Mouse (Mus musculus) layer of hippocampus, adult 2 months (tissue): ENCODE data around the gene Mars. TPM values are rescaled to one million over a fixed set of nuclear protein-coding genes. Genes with fewer than 3 reads are reported as not detected.
A peak's percentile ranks its signal among the peaks of the same experiment; 100 is the strongest.
"Not testable (repeated sequence)": the region's sequence is repeated elsewhere in the genome, so short reads cannot be mapped to it uniquely, and the experiment has no call there.

Experiments
- DNase-seq, 2 experiments: peaks; one replicate each; pipeline ENCODE4 v3.0.0; 2022; ENCODE audit warnings: low spot score in 2 of 2
- H3K27ac ChIP-seq: fragments of 200-600 bp; 2 replicates; pipeline ENCODE4 v1.8.1; 2022
- H3K4me3 ChIP-seq: fragments of 200-600 bp; 2 replicates; pipeline ENCODE4 v1.8.1; 2022; ENCODE audit warnings: mild to moderate bottlenecking
- CTCF ChIP-seq: fragments of 200-600 bp; conservative IDR thresholded peaks from 2 replicates; pipeline ENCODE4 v1.8.1; 2022; ENCODE audit warnings: antibody characterized with exemption, mild to moderate bottlenecking, moderate library complexity
- total RNA-seq, 2 experiments: library from RNA; stranded (reverse); gene quantifications; 2 replicates each; pipeline ENCODE4 v1.2.3; 2021

The Mars gene
- total RNA-seq, 2 experiments from 2014 or later, result 55.6 to 60.0 TPM

- not testable (repeated sequence) for DNase-seq, H3K27ac ChIP-seq, H3K4me3 ChIP-seq
- peak; percentile 22 for TF ChIP-seq CTCF
Observed at GRCm38 (mm10) chr10:127314950-127315349, 3.4 kb upstream of the Mars start.

GRCm38 (mm10) chr10:127313516-127313915 is 1.9 kb upstream of the Mars start:
- H3K4me3 ChIP-seq, H3K27ac ChIP-seq, DNase-seq: not testable (repeated sequence)

GRCm38 (mm10) chr10:127312858-127313257 is 1.3 kb upstream of the Mars start:
- Histone ChIP-seq H3K27ac (no peak overlapping the region), H3K4me3 (no peak overlapping the region)
- no peak for TF ChIP-seq CTCF
- no peak for DNase-seq

- peak; percentile 80 to 81 for DNase-seq
Observed at GRCm38 (mm10) chr10:127312356-127312676, 730 bp upstream of the Mars start.

GRCm38 (mm10) chr10:127310523-127311475 is 787 bp downstream of the Mars start:
- no peak for DNase-seq
- Histone ChIP-seq H3K4me3 (peak overlapping the region; percentile 90), H3K27ac (peak overlapping the region; percentile 78)
- no peak for TF ChIP-seq CTCF

More at GRCm38 (mm10) chr10:127312356-127312676, 730 bp upstream of the Mars start:
- peak overlapping the region; percentile 78 for H3K27ac ChIP-seq
- peak; percentile 97 for TF ChIP-seq CTCF
- H3K4me3 ChIP-seq, result peak overlapping the region; percentile 90

- not testable (repeated sequence) for H3K27ac ChIP-seq, DNase-seq, H3K4me3 ChIP-seq
Observed at GRCm38 (mm10) chr10:127309167-127309566, 2.4 kb downstream of the Mars start.

GRCm38 (mm10) chr10:127303136-127303535 is 8.4 kb downstream of the Mars start:
- Histone ChIP-seq H3K27ac (no peak overlapping the region), H3K4me3 (no peak overlapping the region)
- no peak for DNase-seq
- no peak for TF ChIP-seq CTCF

- no peak for DNase-seq
- no peak for TF ChIP-seq CTCF
- no peak overlapping the region for H3K4me3 ChIP-seq
- H3K27ac ChIP-seq, result no peak overlapping the region
Observed at GRCm38 (mm10) chr10:127300361-127300760, 11.2 kb downstream of the Mars start.

- H3K27ac ChIP-seq, result no peak overlapping the region
- DNase-seq, result no peak
- no peak for TF ChIP-seq CTCF
- no peak overlapping the region for H3K4me3 ChIP-seq
Observed at GRCm38 (mm10) chr10:127297015-127297871, 14.3 kb downstream of the Mars start.

- Histone ChIP-seq H3K27ac (no peak overlapping the region), H3K4me3 (no peak overlapping the region)
- TF ChIP-seq CTCF, result no peak
- no peak for DNase-seq
Observed at GRCm38 (mm10) chr10:127295986-127296794, 15.4 kb downstream of the Mars start.

GRCm38 (mm10) chr10:127294895-127295510 is 16.6 kb downstream of the Mars start:
- no peak for DNase-seq
- TF ChIP-seq CTCF, result no peak

GRCm38 (mm10) chr10:127293590-127294113 is 17.9 kb downstream of the Mars start:
- no peak for TF ChIP-seq CTCF
- no peak for DNase-seq
- Histone ChIP-seq H3K27ac (no peak overlapping the region), H3K4me3 (no peak overlapping the region)

More at GRCm38 (mm10) chr10:127294895-127295510, 16.6 kb downstream of the Mars start:
- H3K27ac ChIP-seq, result no peak overlapping the region
- no peak overlapping the region for H3K4me3 ChIP-seq
